Mouse (Mus musculus) heart, postnatal 0 days (tissue): ENCODE results near the gene Gm49601. TPM values are rescaled to one million over a fixed set of nuclear protein-coding genes. Genes with fewer than 3 reads are reported as not detected.

Source experiments
- ATAC-seq: fragments of 200-750 bp; cut with Nextera tagmentation; 2 replicates; pipeline ENCODE4 v1.8.0; 2017; ENCODE audit warnings: low read depth, moderate number of reproducible peaks, moderate library complexity; ENCODE audit not compliant: insufficient read depth
- DNase-seq: peaks from one replicate; pipeline ENCODE4 v3.0.0-alpha.2; 2016; ENCODE audit warnings: low spot score
- H3K27ac ChIP-seq: fragments of 300-500 bp; sonication (generic); 2 replicates; pipeline ENCODE4 v1.5.1; 2014; ENCODE audit warnings: low read depth, mild to moderate bottlenecking
- H3K27me3 ChIP-seq: fragments of 300-500 bp; sonication (generic); 2 replicates; pipeline ENCODE4 v1.6.1; 2014; ENCODE audit warnings: low read length, mixed read lengths; ENCODE audit not compliant: control insufficient read depth, insufficient read depth
- H3K36me3 ChIP-seq: fragments of 300-500 bp; sonication (generic); replicated peaks from 2 replicates; pipeline ENCODE4 v1.6.1; 2014; ENCODE audit warnings: low read length, mixed read lengths; ENCODE audit not compliant: control insufficient read depth, insufficient read depth
- H3K4me1 ChIP-seq: fragments of 300-500 bp; sonication (generic); 2 replicates; pipeline ENCODE4 v1.6.1; 2014; ENCODE audit warnings: antibody characterized with exemption; ENCODE audit not compliant: control insufficient read depth, insufficient read depth
- H3K4me2 ChIP-seq: fragments of 300-500 bp; sonication (generic); 2 replicates; pipeline ENCODE4 v1.6.1; 2014; ENCODE audit warnings: low read depth, mild to moderate bottlenecking, low read length, moderate library complexity
- H3K4me3 ChIP-seq: fragments of 300-500 bp; sonication (generic); 2 replicates; pipeline ENCODE4 v1.5.1; 2014; ENCODE audit warnings: low read depth, low read length
- H3K9ac ChIP-seq: fragments of 300-500 bp; sonication (generic); replicated peaks from 2 replicates; pipeline ENCODE4 v1.6.1; 2014; ENCODE audit warnings: low read depth, low read length, mixed read lengths
- H3K9me3 ChIP-seq: fragments of 300-500 bp; sonication (generic); replicated peaks from 2 replicates; pipeline ENCODE4 v1.6.1; 2016; ENCODE audit warnings: low read length; ENCODE audit not compliant: control insufficient read depth
- CTCF ChIP-seq: IDR thresholded peaks from 2 replicates; pipeline ENCODE4 v1.5.1; 2016; ENCODE audit warnings: antibody characterized with exemption, control low read depth, low read depth
- EP300 ChIP-seq: IDR thresholded peaks from 2 replicates; pipeline ENCODE4 v1.6.1; 2016; ENCODE audit warnings: antibody characterized with exemption, low read depth
- WGBS: fragments of 180-500 bp; shearing (Covaris S2); extraction: QIAGEN DNeasy Blood & Tissue Kit; methylation state at CpG from one replicate; pipeline ENCODE4 v1.1.7; 2014; 5-methylcytosine and 5-hydroxymethylcytosine counted together
- polyA plus RNA-seq: library from polyadenylated mRNA; unstranded; fragments of >200 nt; fragmentation: Nextera tagmentation; extraction: Ambion mirVana; gene quantifications from 2 replicates; pipeline ENCODE4 v1.2.1, GENCODE M21; 2015
- total RNA-seq: library from RNA; depleted of rRNA; stranded (reverse); fragments of >200 nt; gene quantifications from 2 replicates; pipeline ENCODE4 v1.2.3, GENCODE M21; 2014; ENCODE audit warnings: low replicate concordance

Gm49601 gene
- total and polyA plus RNA-seq, 2 experiments from 2014 or later = 0.34 TPM; not detected in 1

- ATAC-seq (no peak), DNase-seq (no peak)
- H3K9ac ChIP-seq = no peak overlapping the region
- no peak overlapping the region for H3K27ac ChIP-seq
- no peak overlapping the region for H3K4me2 ChIP-seq
- H3K4me1 ChIP-seq = no peaks in the 10 kb centered on the region
- no peaks in the 10 kb centered on the region for H3K9me3 ChIP-seq
- no peaks in the 10 kb centered on the region for H3K36me3 ChIP-seq
- WGBS = 83% methylated on average over 6 of the region's 6 CpGs
- no peak overlapping the region for H3K4me3 ChIP-seq
- TF ChIP-seq CTCF (no peak), EP300 (no peak)
- H3K27me3 ChIP-seq = no peaks in the 10 kb centered on the region
Measured at GRCm38 (mm10) chr16:18653290-18654160, 27.3 kb upstream of the Gm49601 start.

GRCm38 (mm10) chr16:18649126-18649525, 22.9 kb upstream of the Gm49601 start:
- DNase-seq = no peak
- Histone ChIP-seq H3K4me2 (no peak overlapping the region), H3K27ac (no peak overlapping the region), H3K9ac (no peak overlapping the region), H3K4me3 (no peak overlapping the region), H3K4me1 (no peaks in the 10 kb centered on the region), H3K27me3 (no peaks in the 10 kb centered on the region), H3K9me3 (no peaks in the 10 kb centered on the region), H3K36me3 (no peaks in the 10 kb centered on the region)
- no peak for ATAC-seq
- TF ChIP-seq CTCF (no peak), EP300 (no peak)
- WGBS = 55% methylated on average over 3 of the region's 3 CpGs

- DNase-seq = no peak
- Histone ChIP-seq H3K9ac (no peak overlapping the region), H3K4me1 (no peaks in the 10 kb centered on the region), H3K27ac (no peak overlapping the region), H3K36me3 (no peaks in the 10 kb centered on the region), H3K27me3 (no peaks in the 10 kb centered on the region), H3K4me3 (no peak overlapping the region), H3K4me2 (no peak overlapping the region), H3K9me3 (no peaks in the 10 kb centered on the region)
- TF ChIP-seq EP300 = no peak
- TF ChIP-seq CTCF = no peak
- 67% methylated on average over 6 of the region's 6 CpGs for WGBS
- ATAC-seq = no peak
Measured at GRCm38 (mm10) chr16:18645329-18645728, 19.1 kb upstream of the Gm49601 start.

GRCm38 (mm10) chr16:18644485-18644884, 18.3 kb upstream of the Gm49601 start:
- no peak for ATAC-seq
- Histone ChIP-seq H3K27ac (no peak overlapping the region), H3K9me3 (no peaks in the 10 kb centered on the region), H3K27me3 (no peaks in the 10 kb centered on the region), H3K4me3 (no peak overlapping the region), H3K36me3 (no peaks in the 10 kb centered on the region), H3K4me1 (no peaks in the 10 kb centered on the region), H3K4me2 (no peak overlapping the region), H3K9ac (no peak overlapping the region)
- 77% methylated on average over 4 of the region's 4 CpGs for WGBS
- no peak for DNase-seq
- no peak for TF ChIP-seq CTCF
- no peak for TF ChIP-seq EP300

DNA sequence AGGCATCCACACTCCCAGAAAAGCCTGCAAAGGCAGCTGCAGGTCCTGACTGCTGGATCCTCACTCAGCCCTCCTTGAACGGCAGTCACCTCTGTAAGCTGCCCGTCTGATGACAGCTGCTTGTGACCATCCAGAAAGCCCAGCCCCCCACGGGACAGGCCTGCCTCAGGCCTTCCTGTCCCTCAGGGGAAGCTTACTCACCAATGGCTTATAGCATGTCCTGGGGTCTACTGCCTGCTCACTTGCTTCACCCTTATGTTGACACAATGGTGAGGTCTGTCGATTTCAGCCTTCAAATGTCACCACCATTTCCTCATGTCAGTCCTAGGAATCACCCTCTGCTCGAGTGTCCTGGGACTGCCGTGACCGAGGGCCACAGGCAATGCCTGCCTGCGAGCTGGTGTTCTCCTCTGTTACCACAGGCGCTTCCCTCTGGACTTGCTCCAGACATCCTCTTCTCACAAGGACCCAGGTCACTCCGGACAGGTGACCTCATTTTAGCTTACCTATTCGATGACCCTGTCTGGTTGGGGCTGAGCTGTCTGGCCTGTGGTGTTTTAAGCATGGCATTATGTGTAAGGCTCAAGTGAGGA, 17.3 kb upstream of the Gm49601 start:
- H3K27me3 ChIP-seq = no peaks in the 10 kb centered on the region
- WGBS = 63% methylated on average over 11 of the region's 11 CpGs
- no peak overlapping the region for H3K4me3 ChIP-seq
- DNase-seq (no peak), ATAC-seq (no peak)
- H3K9ac ChIP-seq = no peak overlapping the region
- H3K9me3 ChIP-seq = no peaks in the 10 kb centered on the region
- H3K4me2 ChIP-seq = no peak overlapping the region
- H3K27ac ChIP-seq = no peak overlapping the region
- TF ChIP-seq EP300 (no peak), CTCF (no peak)
- no peaks in the 10 kb centered on the region for H3K36me3 ChIP-seq
- no peaks in the 10 kb centered on the region for H3K4me1 ChIP-seq
